Mouse (Mus musculus): ENCODE measurements around the gene Gpr75.
A peak's percentile ranks its signal among the peaks of the same experiment; 100 is the strongest.

Gene Gpr75

DNA sequence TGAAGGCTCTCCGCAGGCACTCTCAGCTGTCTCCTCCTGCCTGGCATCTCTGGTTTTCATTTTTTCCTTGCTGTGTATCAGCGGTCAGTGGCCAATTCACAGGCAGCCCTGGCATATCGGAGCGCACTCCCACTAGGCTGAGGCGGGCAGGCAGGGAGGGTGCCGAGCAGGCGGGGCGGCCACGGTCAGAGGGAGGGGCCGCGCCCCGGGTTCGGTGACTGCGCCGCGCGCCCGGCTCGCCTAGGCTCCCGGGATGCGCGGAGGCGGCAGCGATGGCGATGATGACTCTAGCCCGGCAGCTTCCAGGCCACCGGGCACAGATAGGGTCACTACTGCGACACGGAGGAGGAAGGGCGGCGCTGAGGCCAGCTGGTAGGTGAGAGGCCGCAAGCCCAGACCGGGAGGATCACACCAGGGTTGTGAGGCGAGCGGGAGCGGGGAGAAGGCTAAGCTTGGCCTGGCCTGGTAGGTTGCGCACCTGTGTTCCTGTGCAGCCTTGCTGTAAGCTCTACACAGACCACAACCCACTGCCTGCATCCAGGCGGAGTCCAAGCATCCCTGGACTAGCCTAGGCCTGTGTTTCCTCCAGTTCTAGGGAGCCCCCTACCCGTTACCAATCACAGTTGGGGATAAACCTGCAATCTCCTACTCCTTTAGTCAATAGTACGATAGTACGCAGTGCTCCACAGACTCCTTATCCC is at the start of gene Gpr75, which contains the start of gene Asb3:
Gpr75 (plus strand) TSS at position 188 of the 701 bp plus-strand sequence.
Asb3 (plus strand) TSS at position 246 of the 701 bp plus-strand sequence.
- DNase-seq (ENCODE audit: low spot score in 2 of 2) = peak; percentile 72 to 74

DNA sequence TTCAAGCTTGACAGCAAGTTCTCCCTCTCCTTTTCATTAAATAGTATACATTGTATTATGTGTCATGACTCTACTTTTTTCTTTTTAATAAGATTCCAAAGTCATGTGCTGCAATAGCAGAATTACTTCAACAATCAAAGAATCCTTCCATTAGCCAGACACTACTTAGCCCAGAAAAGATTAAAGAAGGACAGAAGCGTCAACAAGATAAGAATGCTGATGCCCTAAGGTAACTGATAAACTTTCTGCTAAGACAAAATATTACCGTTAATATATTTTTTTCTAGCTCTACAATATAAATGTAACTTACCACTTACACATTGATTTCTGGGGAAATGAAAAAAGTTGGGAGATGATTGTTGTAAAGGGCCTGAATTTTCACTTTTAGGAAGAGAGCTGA is 46.4 kb upstream of the Gpr75 start:
- no peak for DNase-seq (ENCODE audit: low spot score in 2 of 2)

DNA sequence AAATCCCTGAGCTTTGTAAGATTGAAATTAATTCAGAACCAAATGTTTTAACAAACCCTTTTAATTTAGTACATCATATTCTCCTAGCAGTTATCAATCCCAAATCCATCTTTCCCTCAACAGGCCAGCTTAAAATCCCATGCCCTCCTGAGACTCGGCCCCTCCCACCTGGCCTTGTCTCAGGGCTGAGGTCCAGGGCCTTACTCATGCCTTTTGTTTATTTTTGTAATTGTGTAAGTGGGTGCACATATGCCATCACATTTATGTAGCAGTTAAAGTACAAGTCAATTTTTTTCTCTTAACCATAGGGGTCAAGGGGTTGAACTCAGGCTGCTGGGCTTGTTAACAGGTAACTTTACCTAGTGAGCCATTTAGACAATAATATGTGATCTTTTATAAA is 40.8 kb upstream of the Gpr75 start:
- DNase-seq (ENCODE audit: low spot score in 2 of 2) = no peak

DNA sequence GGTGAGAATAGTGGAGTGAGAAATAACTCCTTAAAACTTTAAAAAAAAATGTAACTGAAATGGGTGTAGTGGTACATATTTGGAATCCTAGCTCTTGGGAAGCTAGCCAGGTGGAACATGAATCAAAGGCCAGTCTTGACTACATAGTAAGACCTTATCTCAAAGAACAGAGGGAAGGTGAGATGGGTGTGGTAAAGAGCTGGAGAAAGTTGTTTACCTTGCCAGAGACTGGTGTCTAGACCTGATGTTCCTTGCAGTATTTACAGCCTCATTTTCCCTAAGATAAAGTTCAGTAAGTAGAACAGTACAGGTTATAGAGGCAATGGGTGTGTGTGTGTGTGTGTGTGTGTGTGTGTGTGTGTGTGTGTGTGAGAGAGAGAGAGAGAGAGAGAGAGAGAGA is 12.7 kb upstream of the Gpr75 start:
- no peak for DNase-seq (ENCODE audit: low spot score in 2 of 2)

DNA sequence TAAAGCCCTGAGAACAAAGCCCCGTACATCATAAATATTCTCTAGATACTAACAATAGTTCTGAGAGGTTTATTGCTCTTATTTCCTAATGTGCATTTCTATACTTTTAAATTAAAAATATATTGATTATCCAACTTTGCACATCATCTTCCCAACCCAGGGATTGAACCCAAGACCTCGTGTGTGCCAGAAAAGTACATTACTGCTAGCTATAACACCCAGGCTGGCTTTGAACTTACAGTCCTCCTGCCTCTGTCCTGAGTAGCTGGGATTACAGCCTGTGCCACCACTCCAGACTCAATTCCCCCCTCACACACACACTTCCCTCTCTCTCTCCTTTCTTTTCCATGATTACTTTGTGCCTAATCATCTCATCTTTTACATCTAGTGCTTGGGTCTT is 3.0 kb downstream of the Gpr75 start:
- no peak for DNase-seq (ENCODE audit: low spot score in 2 of 2)

DNA sequence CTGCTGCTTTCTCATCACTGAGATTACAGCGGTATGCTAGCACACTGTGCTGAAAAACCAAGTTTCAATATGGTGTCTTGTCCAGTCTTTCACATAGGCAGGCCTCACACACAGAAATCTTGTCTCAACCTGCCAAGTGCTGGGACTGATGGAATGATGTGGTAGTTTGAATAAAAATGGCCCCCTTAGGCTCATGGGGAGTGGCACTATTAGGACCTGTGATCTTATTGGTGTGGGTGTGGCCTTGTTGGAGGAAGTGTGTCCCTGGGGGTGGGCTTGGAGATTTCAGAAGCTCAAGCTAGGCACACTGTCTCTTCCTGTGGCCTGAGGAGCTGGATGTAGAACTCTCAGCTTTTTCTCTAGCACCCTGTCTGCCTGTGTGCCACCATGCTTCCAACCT is 11.0 kb downstream of the Gpr75 start:
- DNase-seq (ENCODE audit: low spot score in 2 of 2) = no peak

DNA sequence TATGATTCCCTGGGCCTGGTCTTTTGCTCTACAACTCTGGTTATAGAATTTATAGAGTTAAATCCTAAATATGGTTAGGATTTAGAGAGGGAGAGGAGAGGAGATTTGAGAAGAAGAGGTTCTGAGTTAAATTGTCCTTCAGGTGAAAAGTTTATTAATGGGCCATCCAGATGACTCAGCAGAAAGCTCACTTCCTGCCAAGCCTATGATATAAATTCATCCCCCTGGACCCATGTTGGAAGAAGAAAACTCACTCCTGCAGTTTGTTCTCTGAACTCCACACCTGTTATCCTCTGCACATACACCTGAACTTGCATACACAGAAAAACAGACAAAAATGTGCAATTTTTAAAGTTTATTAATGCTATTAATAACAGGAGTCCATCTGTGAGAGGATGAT is 14.2 kb downstream of the Gpr75 start:
- no peak for DNase-seq (ENCODE audit: low spot score in 2 of 2)

DNA sequence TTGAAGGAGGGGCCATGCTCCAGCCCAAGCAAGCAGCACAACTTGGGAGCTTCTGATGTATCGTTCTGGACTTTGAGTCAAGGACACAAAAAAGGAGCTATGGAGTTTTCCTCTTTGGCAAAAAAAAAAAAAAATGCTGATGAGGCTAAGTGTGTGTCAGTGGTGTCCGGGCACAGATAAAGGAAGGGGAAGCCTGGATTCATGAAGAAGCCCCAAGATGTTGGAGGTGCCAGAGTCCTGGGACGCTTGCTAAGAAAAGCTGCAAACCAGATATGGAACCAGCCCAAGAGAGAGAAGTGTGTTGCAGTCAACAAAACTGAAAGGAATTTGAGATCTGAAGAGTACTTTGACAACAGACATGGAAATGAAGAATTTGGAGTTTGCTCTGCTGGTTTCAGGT is 27.2 kb downstream of the Gpr75 start:
- no peak for DNase-seq (ENCODE audit: low spot score in 2 of 2)

DNA sequence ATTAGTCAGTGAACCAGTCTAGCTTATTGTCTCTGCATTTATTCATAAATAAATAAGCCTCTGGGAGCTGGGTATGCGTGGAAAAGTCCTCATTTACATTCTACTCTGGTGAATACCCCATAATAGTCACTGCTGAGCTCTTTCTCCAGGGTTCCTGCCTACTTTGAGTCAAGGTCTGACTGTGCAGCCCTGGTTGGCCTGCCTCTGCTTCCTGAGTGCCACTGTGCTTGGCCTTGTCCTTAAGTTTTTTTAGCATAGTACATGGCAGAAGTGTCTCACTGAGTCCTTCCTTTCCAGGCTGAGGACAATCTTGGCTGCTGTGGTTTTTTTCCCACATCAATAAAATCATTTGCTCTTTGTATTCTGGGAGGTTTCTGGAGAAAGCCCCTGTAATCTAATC is 35.5 kb downstream of the Gpr75 start:
- no peak for DNase-seq (ENCODE audit: low spot score in 2 of 2)

DNA sequence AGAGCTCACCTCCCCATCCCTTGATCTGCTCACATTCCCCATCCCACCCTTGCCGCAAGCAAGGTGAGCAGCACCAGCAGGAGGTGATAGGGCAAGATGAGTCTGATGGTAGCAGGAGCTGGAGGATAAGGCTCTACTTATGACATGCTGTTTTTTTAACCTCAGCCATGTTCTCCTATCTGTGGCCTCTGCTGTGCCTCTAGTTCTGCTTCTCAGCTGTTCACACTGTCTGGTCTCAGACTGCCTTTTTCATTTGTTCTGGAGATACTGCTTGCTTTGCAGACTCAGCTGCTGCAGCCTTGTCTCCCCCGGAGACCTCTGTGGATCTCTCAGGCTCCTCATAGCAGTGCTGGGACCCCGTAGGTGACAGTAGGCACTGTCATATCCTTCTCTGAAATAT is 38.1 kb downstream of the Gpr75 start:
- no peak for DNase-seq (ENCODE audit: low spot score in 2 of 2)

DNA sequence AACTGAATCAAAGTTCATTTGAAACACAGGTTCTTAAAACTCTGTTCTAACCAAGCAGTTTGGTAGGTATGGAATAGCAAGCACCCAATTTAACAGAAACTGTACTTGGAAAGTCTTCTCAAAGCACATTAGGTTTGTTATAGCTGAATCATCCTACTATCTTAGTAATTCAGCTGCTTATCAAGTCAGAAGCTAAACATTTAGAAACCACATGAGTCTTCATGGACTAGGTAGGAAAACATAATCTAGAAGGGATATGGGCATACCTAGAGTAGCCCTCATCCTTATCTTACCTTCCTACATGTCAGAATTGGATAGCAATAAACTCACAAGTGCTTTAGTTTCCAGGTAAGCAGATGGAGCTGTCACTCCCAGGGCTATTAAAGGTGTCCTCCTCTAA is 42.9 kb downstream of the Gpr75 start:
- DNase-seq (ENCODE audit: low spot score in 2 of 2) = no peak

DNA sequence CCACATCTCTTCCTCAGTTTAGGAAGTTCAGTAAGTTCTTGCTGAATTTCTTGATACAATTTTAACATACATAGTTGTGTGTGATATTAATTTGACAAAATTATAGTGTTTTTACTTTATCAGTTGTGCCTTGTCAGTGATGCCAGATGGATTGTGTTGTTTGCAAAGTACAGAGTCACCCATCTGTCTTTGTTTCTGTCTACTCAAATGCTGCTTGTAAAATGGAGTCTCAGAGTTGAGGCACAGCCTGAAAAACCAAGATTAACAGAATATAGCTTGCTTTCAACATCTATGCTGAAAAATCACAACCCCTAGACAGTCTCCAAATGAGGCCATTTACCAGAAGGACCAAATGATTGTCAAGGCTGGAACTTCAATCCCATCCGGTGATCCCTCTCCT is 43.3 kb downstream of the Gpr75 start:
- no peak for DNase-seq (ENCODE audit: low spot score in 2 of 2)

Measured in right cerebral cortex, postnatal 10 days (tissue).